Mouse (Mus musculus): ENCODE results near the gene Taf5l. TPM values are rescaled to one million over a fixed set of nuclear protein-coding genes. Genes with fewer than 3 reads are reported as not detected.
A peak's percentile ranks its signal among the peaks of the same experiment; 100 is the strongest.

Taf5l gene
- 27.5 and 30.9 TPM in 2 replicates for polyA plus RNA-seq (2015; fragmentation: Nextera tagmentation; extraction: Ambion mirVana)

GRCm38 (mm10) chr8:124021237-124022227, at the start of gene Taf5l, which contains the start of gene Urb2:
TSS of gene Taf5l (minus strand) at chr8:124021397.
TSS of gene Urb2 (plus strand) at chr8:124021508.
- Histone ChIP-seq H3K27me3 (no peaks in the 10 kb centered on the region), H3K4me2 (peak within 1 kb of the TSS; percentile 75), H3K9ac (peak within 1 kb of the TSS; percentile 81), H3K9me3 (replicated peaks) (no peaks in the 10 kb centered on the region), H3K4me3 (peak within 1 kb of the TSS; percentile 86), H3K36me3 (ENCODE audit: poor library complexity, severe bottlenecking) (peaks cover 22% of the 10 kb centered on the region), H3K27ac (peak within 1 kb of the TSS; percentile 87), H3K4me1 (peaks cover 40% of the 10 kb centered on the region)
- under 1% methylated on average over 62 of the region's 74 CpGs for WGBS
- ATAC-seq, result peak; percentile 94

GRCm38 (mm10) chr8:124070363-124071324, 49.4 kb upstream of the Taf5l start:
- 0 out of 2 replicates have a peak, but pooled peaks cover 2% of the 10 kb centered on the region for H3K27me3 ChIP-seq
- WGBS, result 19% methylated on average over 18 of the region's 18 CpGs
- H3K27ac ChIP-seq, result peak overlapping the region; percentile 80
- H3K9ac ChIP-seq, result peak overlapping the region; percentile 21
- ATAC-seq, result peak; percentile 83
- peaks cover 32% of the 10 kb centered on the region for H3K4me1 ChIP-seq
- no peaks in the 10 kb centered on the region for H3K9me3 ChIP-seq (replicated peaks)
- peak overlapping the region; percentile 33 for H3K4me2 ChIP-seq
- no peaks in the 10 kb centered on the region for H3K36me3 ChIP-seq (ENCODE audit: poor library complexity, severe bottlenecking)
- H3K4me3 ChIP-seq, result no peak overlapping the region

DNA sequence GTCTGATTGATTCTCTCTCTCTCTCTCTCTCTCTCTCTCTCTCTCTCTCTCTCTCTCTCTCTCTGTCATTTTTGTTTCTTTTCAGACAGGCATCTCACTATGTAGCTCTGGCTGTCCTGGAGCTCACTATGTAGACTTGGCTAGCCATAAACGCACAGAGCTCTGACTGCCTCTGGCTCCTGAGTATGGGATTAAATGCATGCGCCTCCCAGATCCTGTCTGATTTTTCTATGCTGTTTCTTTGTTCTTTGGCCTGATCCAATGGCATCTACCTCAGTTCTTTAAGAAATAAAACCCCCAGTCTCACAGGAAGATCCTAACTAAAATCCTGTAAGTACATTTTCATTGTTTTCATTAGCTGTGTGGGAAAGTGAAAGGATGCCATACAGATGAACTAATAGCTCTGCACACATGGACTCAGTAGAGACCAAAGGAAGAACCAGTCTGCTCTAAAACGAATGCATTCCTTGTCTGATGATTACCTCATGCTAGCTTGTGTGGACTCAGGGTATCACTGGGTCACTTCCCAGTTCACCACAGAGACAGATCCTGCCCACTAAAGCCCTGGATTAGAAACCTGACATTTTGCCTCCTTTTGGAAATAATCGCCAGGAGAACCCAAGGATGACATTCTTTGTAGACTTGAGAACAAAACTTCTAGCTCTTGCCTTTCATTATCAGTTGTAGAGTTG, 46.0 kb upstream of the Taf5l start:
- Histone ChIP-seq H3K4me3 (no peak overlapping the region), H3K36me3 (ENCODE audit: poor library complexity, severe bottlenecking) (no peaks in the 10 kb centered on the region), H3K27ac (no peak overlapping the region), H3K9ac (no peak overlapping the region), H3K9me3 (replicated peaks) (no peaks in the 10 kb centered on the region), H3K4me1 (peaks cover 32% of the 10 kb centered on the region), H3K27me3 (0 out of 2 replicates have a peak, but pooled peaks cover 2% of the 10 kb centered on the region), H3K4me2 (no peak overlapping the region)
- WGBS, result 79% methylated on average over 4 of the region's 4 CpGs
- ATAC-seq, result no peak

GRCm38 (mm10) chr8:124066325-124067058, 45.3 kb upstream of the Taf5l start:
- ATAC-seq, result no peak
- no peaks in the 10 kb centered on the region for H3K9me3 ChIP-seq (replicated peaks)
- WGBS, result 81% methylated on average over 4 of the region's 4 CpGs
- no peak overlapping the region for H3K27ac ChIP-seq
- no peaks in the 10 kb centered on the region for H3K27me3 ChIP-seq
- H3K9ac ChIP-seq, result no peak overlapping the region
- H3K4me3 ChIP-seq, result no peak overlapping the region
- H3K4me1 ChIP-seq, result peaks cover 24% of the 10 kb centered on the region
- no peak overlapping the region for H3K4me2 ChIP-seq
- H3K36me3 ChIP-seq (ENCODE audit: poor library complexity, severe bottlenecking), result no peaks in the 10 kb centered on the region

- ATAC-seq, result no peak
- no peaks in the 10 kb centered on the region for H3K36me3 ChIP-seq (ENCODE audit: poor library complexity, severe bottlenecking)
- H3K9me3 ChIP-seq (replicated peaks), result no peaks in the 10 kb centered on the region
- no peak overlapping the region for H3K4me2 ChIP-seq
- no peak overlapping the region for H3K9ac ChIP-seq
- no peaks in the 10 kb centered on the region for H3K27me3 ChIP-seq
- H3K4me3 ChIP-seq, result no peak overlapping the region
- 83% methylated on average over 11 of the region's 11 CpGs for WGBS
- no peak overlapping the region for H3K27ac ChIP-seq
- no peaks in the 10 kb centered on the region for H3K4me1 ChIP-seq
Observed at GRCm38 (mm10) chr8:124056832-124057655, 35.8 kb upstream of the Taf5l start.

GRCm38 (mm10) chr8:124052568-124052967, 31.4 kb upstream of the Taf5l start:
- peaks cover 20% of the 10 kb centered on the region for H3K36me3 ChIP-seq (ENCODE audit: poor library complexity, severe bottlenecking)
- H3K4me3 ChIP-seq, result no peak overlapping the region
- H3K9ac ChIP-seq, result no peak overlapping the region
- no peaks in the 10 kb centered on the region for H3K9me3 ChIP-seq (replicated peaks)
- H3K27me3 ChIP-seq, result no peaks in the 10 kb centered on the region
- no peaks in the 10 kb centered on the region for H3K4me1 ChIP-seq
- ATAC-seq, result no peak
- WGBS, result 61% methylated on average over 4 of the region's 4 CpGs
- no peak overlapping the region for H3K27ac ChIP-seq
- H3K4me2 ChIP-seq, result no peak overlapping the region

GRCm38 (mm10) chr8:124052110-124052509, 30.9 kb upstream of the Taf5l start:
- WGBS, result 22% methylated on average over 3 of the region's 3 CpGs
- peaks cover 25% of the 10 kb centered on the region for H3K36me3 ChIP-seq (ENCODE audit: poor library complexity, severe bottlenecking)
- ATAC-seq, result peak; percentile 53; the same call in 1 of the 2 replicates
- H3K27ac ChIP-seq, result no peak overlapping the region
- H3K9me3 ChIP-seq (replicated peaks), result no peaks in the 10 kb centered on the region
- H3K9ac ChIP-seq, result no peak overlapping the region
- no peaks in the 10 kb centered on the region for H3K27me3 ChIP-seq
- H3K4me2 ChIP-seq, result no peak overlapping the region
- H3K4me3 ChIP-seq, result no peak overlapping the region
- no peaks in the 10 kb centered on the region for H3K4me1 ChIP-seq

- Histone ChIP-seq H3K27ac (no peak overlapping the region), H3K4me1 (no peaks in the 10 kb centered on the region), H3K4me3 (no peak overlapping the region), H3K36me3 (ENCODE audit: poor library complexity, severe bottlenecking) (peaks cover 66% of the 10 kb centered on the region), H3K27me3 (no peaks in the 10 kb centered on the region), H3K9me3 (replicated peaks) (no peaks in the 10 kb centered on the region), H3K4me2 (no peak overlapping the region), H3K9ac (no peak overlapping the region)
- WGBS, result 93% methylated on average over 8 of the region's 8 CpGs
- ATAC-seq, result no peak
Observed at GRCm38 (mm10) chr8:124045856-124046255, 24.7 kb upstream of the Taf5l start.

DNA sequence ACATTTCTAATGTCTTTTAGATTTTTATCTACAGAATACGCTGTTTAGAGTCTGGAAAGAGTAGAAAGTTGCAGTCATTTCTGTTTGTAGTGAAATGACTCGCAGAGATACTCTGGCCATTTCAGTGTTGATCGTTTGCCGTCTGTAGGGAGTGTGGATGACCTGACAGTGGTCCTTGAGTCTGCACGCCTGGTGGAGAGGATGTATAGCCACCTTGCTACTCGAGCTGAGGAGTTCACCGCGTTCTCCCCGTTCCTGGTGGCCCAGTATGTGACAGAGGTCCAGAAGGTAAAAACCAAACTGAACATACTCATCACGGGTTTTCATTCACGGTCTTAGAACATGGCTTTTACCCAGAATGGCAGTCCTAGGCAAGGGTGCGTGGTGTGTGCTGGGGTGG, 23.7 kb upstream of the Taf5l start:
- ATAC-seq, result no peak
- Histone ChIP-seq H3K4me1 (no peaks in the 10 kb centered on the region), H3K4me3 (no peak overlapping the region), H3K27me3 (no peaks in the 10 kb centered on the region), H3K9me3 (replicated peaks) (no peaks in the 10 kb centered on the region), H3K36me3 (ENCODE audit: poor library complexity, severe bottlenecking) (peaks cover 70% of the 10 kb centered on the region), H3K9ac (no peak overlapping the region), H3K27ac (no peak overlapping the region), H3K4me2 (no peak overlapping the region)
- WGBS, result 96% methylated on average over 12 of the region's 12 CpGs

- 96% methylated on average over 5 of the region's 5 CpGs for WGBS
- H3K36me3 ChIP-seq (ENCODE audit: poor library complexity, severe bottlenecking), result peaks cover 72% of the 10 kb centered on the region
Observed at GRCm38 (mm10) chr8:124044421-124044820, 23.2 kb upstream of the Taf5l start.

More at GRCm38 (mm10) chr8:124044421-124044820, 23.2 kb upstream of the Taf5l start:
- H3K27ac ChIP-seq, result no peak overlapping the region
- H3K4me2 ChIP-seq, result no peak overlapping the region
- H3K9me3 ChIP-seq (replicated peaks), result no peaks in the 10 kb centered on the region
- no peak for ATAC-seq
- H3K4me1 ChIP-seq, result no peaks in the 10 kb centered on the region
- no peak overlapping the region for H3K4me3 ChIP-seq
- no peak overlapping the region for H3K9ac ChIP-seq
- H3K27me3 ChIP-seq, result no peaks in the 10 kb centered on the region

Data from forebrain, embryonic 13.5 days (tissue).